Mouse (Mus musculus) stomach, postnatal 0 days (tissue): ENCODE data around the gene Dhx57.

Source experiments
- CTCF ChIP-seq: IDR thresholded peaks from 2 replicates; pipeline ENCODE4 v1.5.1; 2016; ENCODE audit warnings: antibody characterized with exemption, low read depth, mild to moderate bottlenecking, moderate library complexity
- EP300 ChIP-seq: optimal IDR thresholded peaks from 2 replicates; pipeline ENCODE3; 2016; ENCODE audit warnings: antibody characterized with exemption

DNA sequence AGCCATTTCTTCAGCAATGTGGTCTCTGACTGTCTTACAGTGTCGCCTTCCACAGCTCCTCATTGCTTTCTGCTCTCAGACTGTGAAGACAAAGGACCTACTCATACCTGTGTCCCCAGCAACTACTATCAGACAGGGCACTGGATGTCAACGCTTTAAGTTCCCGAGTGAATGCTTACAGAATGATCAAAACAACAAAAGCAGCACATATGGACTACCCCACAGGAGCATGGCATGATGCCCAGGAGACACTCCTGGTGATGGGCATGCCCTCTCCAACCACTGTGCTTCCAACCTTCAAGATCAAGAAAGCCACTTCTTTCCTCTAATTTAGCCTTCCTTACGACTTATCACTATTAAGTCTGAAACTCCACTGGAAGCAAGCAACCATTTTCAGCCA lies 23.2 kb downstream of the Dhx57 start:
- no peak for TF ChIP-seq CTCF
- no peak for TF ChIP-seq EP300
